Mouse (Mus musculus): ENCODE results near the gene Fam129a. TPM values are rescaled to one million over a fixed set of nuclear protein-coding genes. Genes with fewer than 3 reads are reported as not detected.

Gene Fam129a
- polyA plus RNA-seq, 1 experiment from 2014 or later, result 0.60 TPM

Other genes with a start within 250 kb of the Fam129a start
- gene Ivns1abp, start 226.7 kb upstream of the Fam129a start, polyA plus RNA-seq (2014; fragmentation: Nextera tagmentation; extraction: Ambion mirVana), result 340 and 415 TPM in 2 replicates
- 23.7 and 27.6 TPM in 2 replicates for gene Swt1, start 142.7 kb upstream of the Fam129a start, polyA plus RNA-seq (2014; fragmentation: Nextera tagmentation; extraction: Ambion mirVana)
- gene Trmt1l, start 142.6 kb upstream of the Fam129a start, polyA plus RNA-seq (2014; fragmentation: Nextera tagmentation; extraction: Ambion mirVana), result 59.3 and 63.8 TPM in 2 replicates
- 149 and 160 TPM in 2 replicates for gene Rnf2, start 70.2 kb upstream of the Fam129a start, polyA plus RNA-seq (2014; fragmentation: Nextera tagmentation; extraction: Ambion mirVana)
- 21.2 and 25.1 TPM in 2 replicates for gene Edem3, start 184.2 kb downstream of the Fam129a start, polyA plus RNA-seq (2014; fragmentation: Nextera tagmentation; extraction: Ambion mirVana)